Mouse (Mus musculus): ENCODE measurements around the gene Timm10b.
A peak's percentile ranks its signal among the peaks of the same experiment; 100 is the strongest.

Timm10b gene

GRCm38 (mm10) chr7:105640233-105640893, 507 bp downstream of the Timm10b start, which contains the start of the genes Arfip2 and Gm45799:
Gene Arfip2, minus strand, starts transcription at chr7:105640416.
Gene Gm45799, plus strand, starts transcription at chr7:105640552.
- DNase-seq (ENCODE audit: low spot score in 2 of 2) = peak; percentile 97 to 98

GRCm38 (mm10) chr7:105640894-105641255, 1.0 kb downstream of the Timm10b start:
- DNase-seq (ENCODE audit: low spot score in 2 of 2) = no peak

- no peak for DNase-seq (ENCODE audit: low spot score in 2 of 2)
These were observed 2.1 kb downstream of the Timm10b start for GRCm38 (mm10) chr7:105641936-105642335.

- DNase-seq (ENCODE audit: low spot score in 2 of 2) = peak in 1 of 2 experiments; percentile 65
These were observed 11.0 kb downstream of the Timm10b start, which contains the start of gene Dnhd1 for GRCm38 (mm10) chr7:105650639-105651435. Gene Dnhd1, plus strand, starts transcription at chr7:105650827.

GRCm38 (mm10) chr7:105685541-105686197, 45.8 kb downstream of the Timm10b start:
- DNase-seq (ENCODE audit: low spot score in 2 of 2) = no peak

GRCm38 (mm10) chr7:105690875-105691274, 51.0 kb downstream of the Timm10b start:
- no peak for DNase-seq (ENCODE audit: low spot score in 2 of 2)

Data from left cerebral cortex, adult 9 months (tissue).